Mouse (Mus musculus): ENCODE measurements around the gene Dcaf4.

- TF ChIP-seq POLR2A (IDR thresholded peaks at IDR 0.05; ENCODE audit: borderline replicate concordance, extremely low read depth, insufficient read depth, insufficient read length, poor library complexity, severe bottlenecking) (no peak), CTCF (IDR thresholded peaks at IDR 0.05; ENCODE audit: borderline replicate concordance, extremely low read depth, insufficient read depth, insufficient read length) (no peak)
Measured at GRCm38 (mm10) chr12:83483653-83484052, 36.6 kb upstream of the Dcaf4 start.

Measured in brain, embryonic 14.5 days (tissue).